Mouse (Mus musculus): ENCODE measurements around the gene Caps2. TPM values are rescaled to one million over a fixed set of nuclear protein-coding genes. Genes with fewer than 3 reads are reported as not detected.

Caps2 gene
- polyA plus RNA-seq, 1 experiment from 2014 or later: 0.67 TPM

DNA sequence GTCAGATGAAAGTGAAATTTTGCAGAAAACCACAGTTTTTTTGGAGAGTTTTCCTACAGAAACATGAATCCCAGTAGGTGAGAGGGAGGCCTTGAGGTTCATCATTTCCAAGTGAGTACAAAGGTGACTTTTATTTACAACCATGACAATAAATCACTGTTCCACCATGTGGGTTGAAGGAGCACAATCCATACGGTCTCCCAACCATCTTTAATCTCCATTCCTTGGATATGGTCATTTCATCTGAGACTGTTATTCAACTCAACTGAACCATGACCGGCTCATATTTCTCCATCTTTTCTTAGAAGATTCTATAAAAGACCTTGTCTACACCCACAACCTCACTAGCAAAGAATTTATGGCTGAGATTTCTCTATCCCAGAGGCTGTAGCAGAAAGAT is 84.9 kb downstream of the Caps2 start:
- no peak overlapping the region for H3K9ac ChIP-seq (replicated peaks; ENCODE audit: low read length)
- 80% methylated on average over 2 of the region's 2 CpGs for WGBS
- ATAC-seq (replicated peaks; ENCODE audit: insufficient number of reproducible peaks, low FRiP score, low TSS enrichment, low read depth): no peak
- H3K4me3 ChIP-seq (ENCODE audit: low read depth, low read length): no peak overlapping the region
- H3K4me2 ChIP-seq (ENCODE audit: low read depth, low read length): no peak overlapping the region
- H3K9me3 ChIP-seq (replicated peaks; ENCODE audit: control insufficient read depth, low read length): no peaks in the 10 kb centered on the region
- no peak overlapping the region for H3K27ac ChIP-seq (replicated peaks; ENCODE audit: low read depth, low read length)
- DNase-seq (ENCODE audit: low spot score): no peak
- H3K36me3 ChIP-seq (replicated peaks; ENCODE audit: control insufficient read depth, insufficient read depth, low read depth, low read length): no peaks in the 10 kb centered on the region
- H3K4me1 ChIP-seq (ENCODE audit: control insufficient read depth, insufficient read depth, low read length): no peaks in the 10 kb centered on the region
- no peaks in the 10 kb centered on the region for H3K27me3 ChIP-seq (ENCODE audit: control insufficient read depth, insufficient read depth, low read length)

DNA sequence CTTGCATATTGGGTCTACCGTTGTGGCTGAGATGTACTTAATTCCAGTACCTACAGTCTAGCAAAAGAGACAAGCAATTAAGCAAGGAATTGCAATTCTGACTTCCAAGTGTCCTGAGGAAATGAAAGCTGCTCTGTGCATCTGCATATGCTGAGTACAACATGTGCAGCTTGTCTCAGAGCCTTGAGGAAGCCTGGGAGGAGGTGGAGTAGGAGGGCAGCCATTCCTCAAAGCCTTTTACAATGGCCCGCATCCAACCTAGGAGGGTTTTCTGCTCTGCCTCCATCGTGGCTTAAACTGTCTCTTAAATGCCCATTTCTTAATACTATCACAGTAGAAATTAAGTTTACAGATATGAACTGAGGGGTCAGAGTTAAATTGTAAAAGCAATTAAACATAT is 100.0 kb downstream of the Caps2 start:
- no peak overlapping the region for H3K27ac ChIP-seq (replicated peaks; ENCODE audit: low read depth, low read length)
- H3K4me2 ChIP-seq (ENCODE audit: low read depth, low read length): no peak overlapping the region
- no peak overlapping the region for H3K4me3 ChIP-seq (ENCODE audit: low read depth, low read length)
- 89% methylated on average over 3 of the region's 3 CpGs for WGBS
- no peak overlapping the region for H3K9ac ChIP-seq (replicated peaks; ENCODE audit: low read length)
- ATAC-seq (replicated peaks; ENCODE audit: insufficient number of reproducible peaks, low FRiP score, low TSS enrichment, low read depth) (no peak), DNase-seq (ENCODE audit: low spot score) (no peak)
- no peaks in the 10 kb centered on the region for H3K36me3 ChIP-seq (replicated peaks; ENCODE audit: control insufficient read depth, insufficient read depth, low read depth, low read length)
- H3K4me1 ChIP-seq (ENCODE audit: control insufficient read depth, insufficient read depth, low read length): no peaks in the 10 kb centered on the region
- no peaks in the 10 kb centered on the region for H3K27me3 ChIP-seq (ENCODE audit: control insufficient read depth, insufficient read depth, low read length)
- H3K9me3 ChIP-seq (replicated peaks; ENCODE audit: control insufficient read depth, low read length): no peaks in the 10 kb centered on the region

Other genes with a start within 250 kb of the Caps2 start
- 71.0 and 71.2 TPM in 2 replicates for gene Krr1, start 191.0 kb upstream of the Caps2 start, polyA plus RNA-seq (2014; fragmentation: Nextera tagmentation; extraction: Ambion mirVana)
- gene Glipr1, start 161.0 kb upstream of the Caps2 start, polyA plus RNA-seq (2014; fragmentation: Nextera tagmentation; extraction: Ambion mirVana): 0.86 and 1.7 TPM in 2 replicates
- gene Glipr1l1, start 103.4 kb upstream of the Caps2 start, polyA plus RNA-seq (2014; fragmentation: Nextera tagmentation; extraction: Ambion mirVana): not detected in 2 replicates
- gene Glipr1l2, start 80.3 kb upstream of the Caps2 start, polyA plus RNA-seq (2014; fragmentation: Nextera tagmentation; extraction: Ambion mirVana): not detected in 2 replicates
- not detected in 2 replicates for gene Glipr1l3, start 3.3 kb upstream of the Caps2 start, polyA plus RNA-seq (2014; fragmentation: Nextera tagmentation; extraction: Ambion mirVana)
- 0.21 and 1.4 TPM in 2 replicates for gene Kcnc2, start 107.5 kb downstream of the Caps2 start, polyA plus RNA-seq (2014; fragmentation: Nextera tagmentation; extraction: Ambion mirVana)